Mouse (Mus musculus) c-Kit-positive CD71-negative TER-119-negative erythroid progenitor cells, embryonic 14.5 days (primary cell): ENCODE data around the gene Tal1.

Experiments used
- DNase-seq: peaks from one replicate; pipeline ENCODE4 v3.0.0-alpha.2; 2013; ENCODE audit warnings: low read depth

Gene Tal1

GRCm38 (mm10) chr4:115056371-115056920 lies at the start of gene Tal1:
Gene Tal1, plus strand, starts transcription at chr4:115056426.
- DNase-seq = no peak

DNA sequence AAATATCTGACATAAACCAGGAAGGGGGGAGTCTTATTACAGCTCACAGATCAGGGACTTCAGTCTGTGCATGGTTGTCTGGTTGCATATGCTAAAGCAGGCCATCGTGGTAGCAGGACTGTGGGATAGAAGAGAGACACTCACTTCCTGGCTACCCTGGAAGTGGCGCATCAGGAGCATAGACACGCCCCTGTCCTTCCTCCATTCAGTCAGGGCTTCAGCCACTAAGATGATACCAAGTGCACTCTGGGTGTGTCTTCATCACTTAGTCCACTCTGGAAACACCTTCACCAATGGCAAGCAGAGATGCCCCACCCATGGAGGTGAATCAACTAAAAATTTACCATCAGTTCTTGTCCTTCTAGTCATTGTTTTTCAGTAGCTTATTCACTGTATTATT lies 42.0 kb upstream of the Tal1 start:
- DNase-seq = no peak

- no peak for DNase-seq
Observed at GRCm38 (mm10) chr4:115019997-115020396, 36.2 kb upstream of the Tal1 start.

- no peak for DNase-seq
Observed at GRCm38 (mm10) chr4:115035043-115035442, 21.2 kb upstream of the Tal1 start.

DNA sequence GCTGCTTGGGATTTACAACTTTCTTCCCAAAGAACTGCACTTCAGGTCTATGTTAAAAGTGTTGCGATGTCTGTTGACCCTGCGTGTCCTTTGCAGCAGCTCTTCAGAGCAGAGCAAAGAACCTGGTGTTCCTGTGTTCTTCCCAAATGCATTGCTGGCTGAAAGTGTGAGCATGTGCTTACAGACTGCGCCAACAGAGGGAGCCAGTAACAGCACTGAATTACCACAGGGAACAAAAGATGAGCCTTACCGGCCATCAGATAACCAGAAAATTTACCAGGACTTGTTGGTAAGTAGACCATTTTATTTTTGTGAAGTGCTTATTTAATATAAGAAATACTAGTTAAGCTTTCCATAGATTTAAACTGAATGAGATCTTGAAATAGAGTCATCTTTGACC lies 18.0 kb upstream of the Tal1 start:
- no peak for DNase-seq

DNA sequence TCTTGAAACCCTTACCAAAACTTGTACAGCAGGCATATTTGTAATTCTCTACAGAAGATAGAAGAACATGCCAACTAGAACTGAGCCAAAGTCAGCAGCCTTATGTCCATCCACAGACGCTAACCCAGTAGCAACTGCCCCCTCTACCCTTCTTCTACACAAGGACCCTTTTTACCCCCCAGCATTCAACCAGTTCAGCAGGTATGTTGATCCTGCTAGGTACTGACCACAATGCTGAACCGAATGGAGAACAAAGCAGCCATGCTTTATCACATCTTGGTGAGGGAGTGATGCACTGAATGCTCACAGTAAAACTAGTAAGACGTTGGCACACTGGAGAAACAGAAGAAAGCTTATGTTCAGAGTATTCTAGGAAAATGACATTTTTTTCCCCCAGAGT lies 10.6 kb upstream of the Tal1 start:
- DNase-seq = no peak

DNA sequence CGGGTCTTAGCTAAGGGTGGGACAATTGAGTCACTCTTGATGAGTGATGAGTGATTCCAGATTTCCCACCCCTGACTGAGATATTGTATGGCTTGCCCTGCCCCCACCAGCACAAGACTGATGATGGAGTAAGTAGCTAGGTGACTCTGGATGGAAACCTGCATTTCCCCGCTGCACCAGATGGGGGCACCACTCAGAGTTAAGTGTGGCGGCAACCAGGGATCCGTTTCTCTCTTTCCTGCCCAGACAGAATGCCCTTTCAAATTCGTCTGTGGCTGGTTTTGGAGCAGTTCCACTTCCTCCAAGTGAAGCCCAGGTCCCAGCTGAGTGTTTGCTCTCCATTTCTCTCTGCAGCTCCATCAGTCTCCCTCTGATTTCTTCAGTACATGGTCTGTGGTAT lies 8.5 kb upstream of the Tal1 start:
- peak; percentile 87 for DNase-seq

GRCm38 (mm10) chr4:115048190-115048589 lies 8.0 kb upstream of the Tal1 start:
- no peak for DNase-seq

DNA sequence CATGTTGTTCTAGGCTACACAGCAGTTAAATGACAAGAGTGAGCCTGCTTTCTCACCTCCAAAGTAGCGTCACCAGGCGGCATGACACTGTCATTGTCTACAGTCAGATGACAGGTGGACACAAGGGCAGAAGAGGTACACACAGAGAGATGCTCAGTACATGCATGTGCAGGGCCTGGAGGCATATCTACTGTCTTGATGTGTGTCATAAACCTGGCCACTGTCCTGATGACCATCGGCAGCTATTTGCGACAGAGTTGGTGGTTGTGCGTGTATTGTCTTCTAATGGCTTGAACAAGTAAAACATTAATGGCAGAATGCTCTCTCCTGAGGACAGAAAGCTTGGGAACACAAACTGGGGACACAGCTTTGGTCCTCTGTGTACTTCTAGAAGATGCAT lies 5.0 kb upstream of the Tal1 start:
- DNase-seq = no peak

- DNase-seq = no peak
Observed at GRCm38 (mm10) chr4:115052343-115053005, 3.8 kb upstream of the Tal1 start.

- DNase-seq = no peak
Observed at GRCm38 (mm10) chr4:115055044-115055443, 1.2 kb upstream of the Tal1 start.

GRCm38 (mm10) chr4:115055691-115056090 lies 535 bp upstream of the Tal1 start:
- DNase-seq = no peak

GRCm38 (mm10) chr4:115056921-115057673 lies 871 bp downstream of the Tal1 start:
- no peak for DNase-seq

DNA sequence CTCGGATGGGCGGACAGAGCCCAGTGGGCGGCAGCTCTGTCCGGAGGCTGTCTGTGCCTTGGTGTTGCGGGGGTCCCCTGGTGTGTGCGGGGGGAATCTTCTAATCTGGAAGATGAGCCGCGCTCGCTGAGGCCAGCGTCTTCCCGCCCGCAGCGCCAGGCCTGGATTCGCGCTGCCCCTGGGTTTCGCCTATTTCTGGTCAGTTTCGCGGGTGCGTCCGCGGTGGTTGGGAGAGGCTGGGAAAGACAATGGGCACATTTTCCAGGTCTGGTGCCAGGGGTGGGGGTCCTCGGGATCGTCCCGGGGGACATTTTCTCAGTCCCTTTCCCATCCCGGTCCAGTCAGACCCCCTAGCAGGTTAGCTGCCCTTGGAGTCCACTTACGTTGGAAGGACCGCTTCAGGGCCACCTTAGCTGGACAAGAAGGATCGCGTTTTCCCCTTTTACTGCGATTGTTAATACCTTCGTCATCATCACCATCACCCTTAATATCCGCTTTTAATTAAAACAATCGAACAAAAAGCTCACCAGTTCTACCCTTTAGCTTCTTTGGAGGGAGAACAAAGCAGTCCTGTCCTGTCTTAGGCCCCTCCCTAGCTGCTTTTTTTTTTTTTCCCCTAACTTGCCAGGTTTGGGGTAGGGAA lies 1.6 kb downstream of the Tal1 start:
- no peak for DNase-seq

- DNase-seq = no peak
Observed at GRCm38 (mm10) chr4:115058317-115058761, 2.1 kb downstream of the Tal1 start.

DNA sequence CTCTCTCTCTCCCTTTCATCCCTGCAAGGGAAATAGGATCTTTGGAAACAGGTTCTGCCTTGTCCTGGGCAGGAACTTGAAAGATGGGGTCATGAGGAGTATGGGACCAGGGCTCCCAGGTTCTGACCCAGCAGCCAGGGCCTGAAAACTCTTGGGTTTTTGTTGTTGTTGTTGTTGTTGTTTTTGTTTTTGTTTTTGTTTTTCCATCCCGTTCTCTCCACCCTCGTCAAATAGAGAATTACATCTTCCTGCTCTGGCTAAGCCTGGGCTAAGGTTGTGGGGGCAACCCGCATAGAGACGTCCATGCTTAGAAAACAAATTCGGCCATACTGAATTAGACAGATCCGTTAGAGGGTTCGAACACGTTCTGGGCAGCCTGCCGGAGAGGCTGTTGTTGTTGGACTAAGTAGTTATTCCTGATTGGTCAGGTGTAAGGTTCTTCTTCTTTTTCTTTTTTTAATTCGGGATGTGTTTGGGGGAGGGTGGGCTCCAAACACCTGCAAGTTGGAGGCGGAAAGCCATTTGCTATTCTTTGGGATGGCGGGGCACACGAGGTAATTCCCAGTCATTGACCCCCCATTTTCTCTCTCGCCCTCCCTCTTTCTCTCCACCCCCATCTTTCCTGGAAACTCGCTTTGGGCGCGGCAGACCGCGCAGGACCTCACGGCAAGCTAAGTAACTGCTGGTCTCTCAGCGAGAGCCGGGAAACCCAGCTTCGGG lies 2.8 kb downstream of the Tal1 start:
- no peak for DNase-seq

- no peak for DNase-seq
Observed at GRCm38 (mm10) chr4:115059871-115060270, 3.6 kb downstream of the Tal1 start.

GRCm38 (mm10) chr4:115060753-115061152 lies 4.5 kb downstream of the Tal1 start:
- no peak for DNase-seq

DNA sequence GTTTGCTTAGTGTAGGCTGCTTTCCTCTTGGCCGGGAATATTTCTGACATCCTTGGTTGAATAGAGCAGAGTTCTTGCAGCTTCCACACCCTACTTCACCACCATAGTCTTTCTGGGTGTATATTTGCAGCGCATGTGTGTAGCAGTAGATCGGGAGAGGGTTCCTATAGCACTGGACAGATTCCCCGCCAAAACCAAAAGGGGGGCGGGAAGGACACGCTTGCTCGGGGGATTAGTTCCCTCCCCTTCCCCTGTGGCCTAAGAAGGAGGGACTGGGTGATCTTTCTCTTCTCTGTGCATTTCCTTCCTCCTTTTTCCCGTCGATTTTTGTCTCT lies 6.3 kb downstream of the Tal1 start:
- DNase-seq = no peak

- no peak for DNase-seq
Observed at GRCm38 (mm10) chr4:115062875-115063517, 6.8 kb downstream of the Tal1 start.

DNA sequence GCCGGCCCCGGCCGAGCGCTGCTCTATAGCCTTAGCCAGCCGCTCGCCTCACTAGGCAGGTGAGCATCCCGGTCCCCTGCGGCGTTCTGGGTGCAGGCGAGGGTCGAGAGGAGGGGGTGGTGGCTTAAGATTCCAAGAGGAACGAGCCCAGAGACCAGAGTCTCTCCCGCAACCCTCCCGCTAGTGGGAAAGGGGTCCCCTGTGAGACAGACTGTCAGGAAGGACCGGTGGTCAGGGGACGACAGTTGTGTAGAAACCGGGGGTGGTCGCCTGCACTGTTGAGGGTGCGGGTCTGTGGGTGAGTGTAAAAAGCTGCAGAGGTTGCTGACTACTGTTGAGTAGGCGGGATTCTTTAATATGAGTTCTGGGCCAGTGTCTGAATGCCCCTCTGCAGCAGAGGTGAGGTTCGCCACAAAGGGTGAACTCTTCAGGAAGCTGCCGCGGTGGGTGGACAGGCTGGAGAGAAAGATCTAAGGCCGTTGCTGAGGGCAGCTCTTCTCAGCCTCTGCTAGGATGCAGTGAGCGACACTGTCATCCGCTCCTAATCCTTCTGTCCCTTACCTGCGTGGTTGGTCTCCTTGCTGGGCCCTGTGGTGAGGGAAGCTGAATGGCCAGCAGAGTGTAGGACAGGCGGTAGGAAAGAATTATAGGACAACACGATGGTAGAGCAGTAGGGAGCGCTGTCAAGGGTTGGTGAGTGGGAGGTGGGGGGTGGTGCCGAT lies 7.5 kb downstream of the Tal1 start:
- no peak for DNase-seq
